Mouse (Mus musculus) brown adipose tissue, adult 24 weeks (tissue): ENCODE measurements at regions not wholly inside any gene's neighbourhood (a gene's known extent, or its start where the extent isn't known, plus 50 kb on each side); places are given as distances from the start of the nearest gene placed in this dataset.

ENCODE experiments used
- H3K27ac ChIP-seq: fragments of 200-500 bp; replicated peaks from 2 replicates; pipeline ENCODE4 v1.5.1; 2012; ENCODE audit warnings: low read depth, mild to moderate bottlenecking, low read length
- H3K4me1 ChIP-seq: fragments of 200-500 bp; 2 replicates; pipeline ENCODE4 v1.6.1; 2012; ENCODE audit warnings: low read length, mixed read lengths; ENCODE audit not compliant: control insufficient read depth, insufficient read depth, insufficient read length
- H3K4me3 ChIP-seq: fragments of 200-500 bp; 2 replicates; pipeline ENCODE4 v1.5.1; 2012; ENCODE audit warnings: low read depth, mild to moderate bottlenecking, low read length, moderate library complexity; ENCODE audit not compliant: insufficient read depth

GRCm38 (mm10) chr1:60823006-60823665 is 63.7 kb upstream of the Ctla4 start:
- Histone ChIP-seq H3K4me3 (no peak overlapping the region), H3K4me1 (peaks cover 13% of the 10 kb centered on the region), H3K27ac (peak overlapping the region; percentile 39; the same call in 1 of the 2 replicates)

GRCm38 (mm10) chr1:60824218-60825125 is 62.3 kb upstream of the Ctla4 start:
- Histone ChIP-seq H3K4me3 (no peak overlapping the region), H3K4me1 (peaks cover 13% of the 10 kb centered on the region), H3K27ac (peak overlapping the region; percentile 80)

GRCm38 (mm10) chr1:60825256-60826186 is 61.3 kb upstream of the Ctla4 start:
- H3K4me1 ChIP-seq, result peaks cover 13% of the 10 kb centered on the region
- peak overlapping the region; percentile 80 for H3K27ac ChIP-seq
- no peak overlapping the region for H3K4me3 ChIP-seq

GRCm38 (mm10) chr1:60826981-60827380 is 59.8 kb upstream of the Ctla4 start:
- H3K27ac ChIP-seq, result no peak overlapping the region

GRCm38 (mm10) chr1:60828152-60828551 is 58.6 kb upstream of the Ctla4 start:
- Histone ChIP-seq H3K4me3 (no peak overlapping the region), H3K4me1 (peaks cover 17% of the 10 kb centered on the region), H3K27ac (no peak overlapping the region)

More at GRCm38 (mm10) chr1:60826981-60827380, 59.8 kb upstream of the Ctla4 start:
- Histone ChIP-seq H3K4me3 (no peak overlapping the region), H3K4me1 (peaks cover 13% of the 10 kb centered on the region)

GRCm38 (mm10) chr1:60829849-60830248 is 57.0 kb upstream of the Ctla4 start:
- Histone ChIP-seq H3K4me3 (no peak overlapping the region), H3K4me1 (peaks cover 11% of the 10 kb centered on the region), H3K27ac (no peak overlapping the region)

- Histone ChIP-seq H3K4me1 (peaks cover 4% of the 10 kb centered on the region), H3K27ac (no peak overlapping the region), H3K4me3 (no peak overlapping the region)
These were observed 53.1 kb upstream of the Ctla4 start for GRCm38 (mm10) chr1:60833668-60834067.
